Mouse (Mus musculus) kidney, adult 9 months (tissue): ENCODE data around the gene Sh3bp4.

Source experiments
- DNase-seq: peaks from one replicate; pipeline ENCODE4 v3.0.0; 2022

Sh3bp4 gene

DNA sequence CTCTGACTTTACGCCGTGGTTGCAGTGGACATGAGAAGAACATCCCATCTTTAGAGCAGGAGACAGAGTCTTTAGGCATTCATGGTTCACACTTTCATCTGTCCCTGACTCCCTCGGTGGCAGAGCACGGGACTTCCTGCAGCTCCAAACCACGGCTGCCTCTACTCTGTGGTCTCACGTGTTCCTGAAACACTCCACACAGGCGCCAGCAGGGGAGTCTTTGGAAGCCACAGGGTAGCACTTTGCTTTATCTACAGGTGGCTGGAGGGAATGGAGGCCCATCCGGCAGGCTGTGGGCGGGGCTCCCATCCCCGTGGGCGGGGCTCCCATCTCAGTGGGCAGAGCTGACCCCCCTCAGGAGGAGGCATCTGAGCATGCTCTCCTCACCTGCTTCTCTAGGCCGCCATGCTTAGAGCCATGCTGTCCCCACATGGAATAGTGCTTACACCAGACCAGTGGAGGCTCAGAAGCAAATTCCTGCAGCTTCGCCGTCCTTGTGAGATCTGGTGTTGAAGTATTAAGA is 60.9 kb downstream of the Sh3bp4 start:
- DNase-seq, result no peak

DNA sequence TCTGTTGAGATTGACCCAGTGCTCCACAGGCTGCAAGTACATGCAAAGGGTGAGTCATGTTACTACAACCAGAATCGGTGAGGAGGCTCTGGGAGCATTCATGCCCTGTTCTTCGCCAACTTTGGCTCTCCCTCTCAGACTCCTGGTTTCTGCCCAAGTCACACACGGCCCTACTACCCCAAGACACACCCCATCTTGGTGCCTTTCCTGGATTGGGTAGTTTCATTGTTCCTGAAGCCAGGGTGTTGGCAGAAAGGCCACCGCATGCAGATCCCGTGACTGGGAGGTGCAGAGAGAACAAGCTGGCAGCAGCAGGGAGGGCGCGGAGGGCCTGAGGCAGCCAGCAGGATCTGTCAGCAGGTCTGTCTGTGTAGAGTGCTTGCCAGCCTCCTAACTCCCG is 61.5 kb downstream of the Sh3bp4 start:
- peak; percentile 54 for DNase-seq

DNA sequence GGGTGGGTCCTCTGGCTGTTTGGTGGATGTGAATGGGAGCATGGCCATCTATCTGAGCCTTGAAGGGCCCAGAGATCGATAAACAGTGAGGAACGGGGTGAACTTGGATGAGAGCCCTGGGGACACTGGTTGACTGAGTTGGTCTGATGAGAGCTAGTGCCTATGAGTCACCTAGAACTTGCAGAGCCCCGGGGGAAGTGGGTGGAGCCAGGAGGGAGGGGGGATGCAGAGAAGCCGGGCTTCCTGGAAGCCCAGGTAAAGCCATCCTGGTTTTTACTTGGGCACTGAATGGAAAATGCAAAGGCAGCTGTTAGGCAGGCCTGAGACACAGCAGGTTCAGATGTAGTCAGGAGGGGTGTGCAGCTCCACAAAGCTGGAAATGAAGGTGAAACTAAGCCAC is 63.1 kb downstream of the Sh3bp4 start:
- peak; percentile 59 for DNase-seq

DNA sequence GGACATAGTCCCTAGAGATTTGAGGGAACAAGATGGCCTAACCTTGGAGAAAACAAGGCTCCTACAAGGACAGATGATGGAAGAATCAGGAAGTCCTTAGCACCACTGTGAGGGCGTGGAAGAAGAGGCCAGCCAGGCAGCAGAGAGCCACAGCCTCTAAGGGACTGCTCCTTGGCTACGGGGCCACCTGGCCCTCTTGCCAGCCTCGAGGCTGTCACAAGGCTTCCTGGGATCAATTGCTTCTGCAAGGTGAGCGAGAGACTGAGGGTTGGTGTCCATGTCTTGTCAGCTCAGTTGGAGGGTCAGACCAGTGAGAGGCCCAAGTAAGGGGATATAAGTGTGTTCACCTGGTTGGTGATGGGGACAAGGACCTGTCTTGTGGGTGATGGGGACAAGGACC is 63.5 kb downstream of the Sh3bp4 start:
- no peak for DNase-seq

DNA sequence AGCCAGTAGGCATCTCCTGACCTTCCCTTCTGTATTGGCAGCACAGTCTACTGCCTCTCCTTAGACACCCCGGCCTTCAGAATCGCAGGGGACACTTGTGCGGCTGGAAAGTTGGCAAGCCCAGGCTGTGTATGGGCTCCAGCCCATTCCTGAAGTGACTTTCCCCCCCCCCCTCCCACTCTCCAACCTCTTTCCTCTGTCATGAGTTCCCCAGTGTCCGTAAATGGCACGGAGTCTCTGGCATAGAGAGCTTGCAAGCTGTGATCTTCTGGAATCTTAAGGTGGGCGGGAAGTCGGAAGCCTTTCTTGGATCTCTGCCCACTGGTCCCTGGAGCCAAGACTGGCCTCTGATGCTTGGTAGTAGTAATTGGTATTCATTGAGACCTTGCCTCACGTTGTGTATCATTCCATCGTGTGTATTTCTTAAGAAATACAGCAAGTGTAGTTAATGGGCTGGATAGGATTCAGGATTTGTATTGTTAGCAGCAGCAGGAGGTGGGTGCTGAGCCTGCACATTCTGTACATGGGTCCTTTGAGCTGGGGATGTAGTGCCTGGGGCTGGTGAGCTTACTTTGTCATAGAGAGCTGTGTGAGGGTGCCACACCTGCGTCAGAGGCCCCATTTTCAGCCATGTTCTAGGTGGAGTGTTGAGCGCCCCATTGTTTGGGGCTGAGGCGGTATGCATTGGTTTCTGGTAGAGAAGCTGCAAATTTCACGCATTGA is 66.0 kb downstream of the Sh3bp4 start:
- DNase-seq, result peak; percentile 63

DNA sequence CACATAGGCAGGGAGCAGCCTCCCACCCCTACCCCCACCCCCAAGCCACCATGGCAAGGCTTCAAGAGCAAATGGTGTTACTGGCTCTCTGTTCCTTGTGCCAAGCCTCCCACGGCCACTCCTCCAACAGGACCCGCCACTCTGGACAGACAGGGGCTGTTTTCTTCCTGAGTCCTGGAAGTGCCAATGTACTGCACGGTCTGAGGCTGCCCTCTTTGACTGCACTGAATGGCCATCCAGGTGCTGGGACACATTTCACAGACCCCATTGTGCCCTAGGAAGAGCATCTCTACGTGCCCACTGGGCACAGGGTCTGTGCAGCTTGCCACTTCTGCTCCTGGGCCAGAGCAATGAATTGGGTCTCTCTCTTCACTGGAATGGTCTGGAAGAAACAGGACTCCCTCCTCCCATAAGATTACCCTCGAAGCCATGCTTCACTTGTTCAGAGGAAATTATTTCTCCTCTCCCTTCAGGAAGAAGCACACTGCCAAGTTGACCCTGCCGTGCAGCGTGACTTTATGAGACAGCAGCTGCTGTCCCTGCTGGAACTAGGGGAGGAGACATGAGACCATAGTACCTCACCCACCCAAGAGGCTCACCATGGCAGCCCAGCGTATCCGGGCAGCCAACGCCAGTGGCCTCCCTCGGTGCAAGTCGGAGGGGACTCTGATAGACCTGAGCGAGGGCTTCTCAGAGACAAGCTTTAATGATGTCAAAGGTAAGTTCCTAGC is 67.0 kb downstream of the Sh3bp4 start:
- DNase-seq, result no peak

DNA sequence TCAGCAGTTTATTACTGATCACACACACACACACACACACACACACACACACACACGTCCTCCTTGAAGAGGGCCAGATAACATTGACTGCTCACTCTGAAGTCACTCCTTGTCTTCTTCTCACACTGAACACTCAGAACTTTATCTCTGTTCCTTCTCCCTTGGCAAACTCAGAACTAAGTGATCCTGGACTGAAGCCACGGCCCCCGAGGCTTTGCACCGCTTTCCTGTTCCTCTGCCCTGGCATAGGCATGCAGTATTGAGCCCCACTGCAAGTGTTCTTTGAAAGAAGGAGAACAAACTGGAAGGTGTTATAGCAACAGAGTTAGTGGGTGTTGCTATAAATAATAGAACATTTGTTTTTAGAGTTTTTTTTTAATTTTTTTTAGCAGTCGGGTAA is 68.1 kb downstream of the Sh3bp4 start:
- DNase-seq, result peak; percentile 25

DNA sequence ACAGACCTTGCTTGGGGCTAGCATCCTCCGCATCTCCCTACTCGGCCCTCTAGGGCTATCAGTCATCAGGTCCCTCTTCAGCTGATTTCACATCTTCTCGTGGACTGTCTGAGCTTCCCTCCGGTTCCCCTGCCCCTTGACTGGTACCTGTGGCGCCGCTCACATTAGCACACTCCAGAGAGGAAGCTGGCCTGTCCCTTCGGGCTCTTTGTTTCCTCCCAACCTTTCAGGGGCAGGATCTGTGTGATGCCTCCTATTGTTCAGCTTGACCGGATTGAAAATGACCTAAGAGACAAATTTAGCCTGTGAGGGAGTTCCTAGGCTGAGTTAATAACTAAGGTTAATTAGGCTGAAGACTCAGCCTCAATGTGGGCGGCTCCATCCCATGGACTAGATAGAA is 69.9 kb downstream of the Sh3bp4 start:
- peak; percentile 26 for DNase-seq

DNA sequence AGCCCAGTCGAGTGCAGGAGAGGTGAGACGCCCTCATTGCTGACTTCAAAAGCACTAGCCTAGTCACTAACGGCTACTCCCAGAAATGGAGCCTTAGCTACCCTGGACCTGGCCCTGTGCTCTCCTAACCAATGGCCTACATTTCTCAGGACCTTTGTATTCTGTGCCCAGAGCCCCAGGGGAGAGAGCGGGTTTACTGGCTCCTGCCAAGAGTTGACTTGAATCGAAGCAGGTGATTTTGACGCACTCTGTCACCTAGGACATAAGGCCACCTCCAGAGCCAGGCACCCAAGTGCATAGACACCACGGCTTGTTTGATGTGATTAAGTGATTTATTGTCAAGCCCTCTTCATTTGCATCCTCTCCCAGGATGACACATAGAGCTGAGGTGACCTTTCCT is 80.9 kb downstream of the Sh3bp4 start:
- DNase-seq, result peak; percentile 49

DNA sequence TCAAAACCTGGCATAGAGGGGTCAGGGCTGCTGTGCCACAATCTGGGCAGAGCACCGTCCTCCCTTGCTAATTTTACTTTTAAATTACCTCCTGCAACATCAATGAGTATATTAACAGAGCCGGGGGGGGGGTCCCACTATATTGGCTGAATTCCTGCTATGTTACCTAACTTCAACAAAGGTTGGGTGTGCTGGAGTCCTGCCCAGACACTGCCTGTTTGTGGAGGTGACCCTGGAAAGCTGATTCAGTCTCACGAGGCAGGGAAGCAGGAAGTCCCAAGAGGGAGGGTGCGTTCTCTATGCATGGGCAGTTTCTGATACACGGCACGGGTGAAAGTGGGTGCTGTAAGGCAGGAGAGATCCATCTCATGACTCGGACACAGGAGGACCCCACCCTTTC is 82.4 kb downstream of the Sh3bp4 start:
- DNase-seq, result peak; percentile 83

DNA sequence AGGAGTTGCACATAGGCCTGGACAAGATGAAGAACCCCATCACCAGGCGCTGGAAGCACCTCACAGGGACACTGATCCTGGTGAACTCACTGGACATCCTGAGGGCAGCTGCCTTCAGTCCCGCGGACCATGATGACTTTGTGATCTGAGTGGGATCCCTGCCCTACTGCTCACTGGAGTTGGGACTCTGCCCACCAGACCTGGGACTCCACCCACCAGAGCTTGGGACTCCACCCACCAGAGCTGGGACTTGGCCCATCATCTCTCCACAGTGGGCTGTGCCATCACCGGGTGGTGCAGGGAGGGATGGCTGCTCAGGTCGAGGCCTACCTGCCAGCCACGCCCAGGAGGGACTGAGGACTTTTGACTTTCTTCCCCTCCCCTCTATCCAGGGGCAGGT is 83.0 kb downstream of the Sh3bp4 start:
- DNase-seq, result peak; percentile 31

DNA sequence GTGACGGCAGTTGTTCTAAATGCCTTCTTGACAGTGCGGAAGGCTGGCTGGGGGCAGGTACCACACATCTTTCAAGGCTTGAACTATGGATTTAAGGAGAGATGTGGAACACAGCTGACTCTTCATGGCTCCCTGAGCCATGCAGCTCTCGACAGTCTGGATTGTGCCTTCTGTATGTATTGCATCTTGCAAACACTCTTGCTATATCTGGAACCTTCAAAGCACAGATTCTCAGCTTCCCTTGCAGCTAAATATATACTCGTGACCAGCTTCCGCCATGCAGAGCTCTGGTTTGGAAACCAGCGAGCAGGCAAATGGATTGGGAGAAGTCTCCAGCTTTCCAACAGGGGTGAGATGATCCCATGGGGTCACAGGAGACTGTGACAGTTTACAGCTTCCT is 93.3 kb downstream of the Sh3bp4 start:
- DNase-seq, result no peak

DNA sequence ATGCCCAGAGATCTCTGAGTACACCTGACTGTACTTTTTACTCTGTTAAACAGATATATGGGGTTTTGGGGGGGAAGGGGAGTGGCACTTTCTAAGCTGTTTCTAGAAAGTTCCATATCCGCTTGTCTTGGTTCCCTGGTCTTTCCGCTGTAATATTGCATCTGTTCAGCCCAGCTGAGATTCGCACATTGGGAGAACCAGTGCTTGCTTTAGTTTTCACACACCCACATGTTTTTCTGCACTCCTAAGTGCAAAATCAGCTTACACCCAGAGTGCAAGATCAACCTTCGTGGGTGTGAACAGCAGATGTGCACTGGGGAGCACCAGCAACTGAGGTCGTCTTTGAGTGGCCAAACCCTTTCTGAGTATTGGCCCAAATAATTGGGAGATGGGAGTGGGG is 94.1 kb downstream of the Sh3bp4 start:
- no peak for DNase-seq

DNA sequence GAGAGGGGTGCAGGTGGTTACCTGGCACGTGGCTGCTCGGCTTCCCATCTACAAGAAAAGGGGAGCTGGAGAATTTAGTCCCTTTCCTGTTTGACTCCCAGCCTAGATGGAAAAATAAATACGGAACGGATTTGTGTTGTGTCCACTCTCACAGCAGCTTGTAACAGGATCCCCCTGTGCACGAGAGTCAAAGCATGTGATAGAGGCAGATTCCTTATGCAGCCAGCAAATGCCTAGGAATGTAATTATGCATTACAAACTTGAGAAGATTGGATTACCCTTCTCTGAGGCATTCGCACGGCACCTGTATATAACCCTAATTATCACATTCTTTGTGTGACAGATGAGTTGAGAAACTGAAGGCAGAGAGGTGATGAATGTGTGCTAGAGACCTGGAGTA is 94.5 kb downstream of the Sh3bp4 start:
- DNase-seq, result no peak

DNA sequence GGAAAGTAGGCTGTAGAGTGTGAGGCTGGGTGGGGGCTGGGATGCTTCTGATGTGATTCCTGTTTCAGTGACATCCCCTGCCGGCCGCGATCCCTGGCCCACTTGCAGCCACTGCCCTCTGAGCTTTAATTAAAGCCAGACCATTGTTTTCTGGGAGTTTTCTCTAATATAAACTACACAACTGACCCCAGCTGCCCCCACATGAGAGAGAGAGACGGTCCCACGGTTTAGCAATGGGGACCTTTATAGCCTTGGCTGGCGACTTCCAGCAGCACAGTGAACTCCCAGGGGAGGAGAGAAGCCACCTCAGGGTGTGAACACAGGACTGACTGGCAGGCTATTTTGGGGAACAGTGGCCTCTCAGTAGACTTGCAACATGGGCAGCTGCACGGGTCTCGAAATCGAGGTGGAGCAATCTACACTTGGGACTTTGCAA is 96.6 kb downstream of the Sh3bp4 start:
- DNase-seq, result no peak

DNA sequence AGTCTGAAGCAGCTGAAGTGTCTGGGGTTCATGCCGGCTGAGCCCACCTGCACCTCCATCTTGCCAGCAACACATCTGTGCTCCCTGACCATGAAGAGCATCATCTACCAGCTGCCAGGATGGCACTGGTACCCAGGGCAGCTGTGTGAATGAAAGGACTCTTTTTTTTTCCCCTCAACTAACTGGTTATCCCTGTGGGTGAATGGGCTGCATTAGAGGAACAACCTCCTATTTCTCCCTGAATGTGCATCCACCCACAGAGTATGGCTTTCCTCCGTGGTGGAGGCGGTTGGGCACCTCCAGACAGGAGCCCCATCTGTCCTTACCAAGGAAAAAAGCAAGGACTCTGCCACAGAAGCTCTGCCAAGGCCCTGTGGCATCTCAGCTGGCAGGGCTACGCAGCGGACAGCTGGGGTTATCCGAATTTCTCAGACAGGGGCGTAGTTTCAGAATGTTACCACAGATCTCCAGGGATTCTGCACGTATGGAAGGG is 101.1 kb downstream of the Sh3bp4 start:
- DNase-seq, result no peak

DNA sequence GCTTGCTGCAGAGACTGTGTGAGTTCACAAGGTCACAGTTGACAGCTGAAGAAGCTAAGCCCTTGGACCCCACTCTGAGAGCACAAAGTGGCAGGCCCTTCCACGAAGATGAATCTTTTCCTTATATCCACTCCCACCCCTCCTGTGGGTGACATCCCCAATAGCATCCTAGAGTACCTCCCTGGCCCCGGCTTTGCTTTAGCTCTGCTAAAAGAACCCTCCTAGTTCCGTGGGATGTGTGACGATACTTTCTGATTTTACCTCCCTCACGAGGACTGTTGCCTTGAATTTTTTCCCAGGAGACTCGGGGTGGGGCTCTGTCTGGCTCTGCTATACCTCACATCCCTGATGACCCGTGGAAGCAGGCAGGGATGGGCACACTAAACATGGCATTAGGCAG is 104.4 kb downstream of the Sh3bp4 start:
- no peak for DNase-seq

DNA sequence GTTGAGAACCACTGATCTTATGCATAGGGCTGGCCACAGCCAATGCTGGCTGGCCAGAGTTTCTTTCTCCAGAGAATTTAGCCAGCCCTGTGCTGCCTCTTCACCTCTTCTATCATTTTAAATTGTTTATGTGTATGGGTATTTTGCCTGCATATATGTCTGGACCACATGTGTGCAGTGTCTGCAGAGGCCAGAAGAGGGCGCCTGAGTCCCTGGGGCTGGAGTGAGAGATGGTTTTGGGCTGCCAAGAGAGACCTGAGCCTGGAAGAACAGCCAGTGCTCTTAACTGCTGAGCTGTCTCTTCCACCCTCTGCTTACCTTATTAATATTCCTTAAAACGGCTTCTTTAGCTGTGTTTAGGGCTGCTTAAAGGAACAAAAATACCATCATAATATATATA is 105.1 kb downstream of the Sh3bp4 start:
- no peak for DNase-seq

DNA sequence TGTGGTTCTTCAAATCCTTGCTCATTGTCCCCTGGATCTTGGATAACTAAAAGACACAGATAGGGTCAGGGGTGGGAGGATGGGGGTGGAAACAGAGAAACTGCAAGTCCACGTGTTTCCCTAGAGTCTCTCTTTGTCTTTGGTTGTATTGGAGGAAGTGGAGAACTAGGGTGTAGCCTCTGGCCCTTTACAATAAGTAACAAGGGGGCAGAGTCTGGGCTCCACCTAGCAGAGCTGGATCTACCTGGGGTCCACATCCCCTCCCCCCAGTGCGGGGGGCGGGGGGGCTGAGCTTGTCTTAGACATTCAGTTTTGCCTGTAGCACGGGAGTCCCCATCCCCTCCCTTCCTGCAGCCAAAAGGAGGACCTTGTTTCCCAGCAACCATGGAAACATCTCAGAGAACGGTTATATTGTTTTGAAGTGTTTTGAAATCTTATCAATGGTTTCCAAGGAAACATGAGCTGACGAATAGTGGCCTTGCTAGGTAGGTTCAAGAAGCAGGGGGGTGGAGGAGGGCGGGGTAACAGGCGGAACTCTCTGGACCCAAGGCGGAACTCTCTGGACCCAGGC is 113.1 kb downstream of the Sh3bp4 start:
- no peak for DNase-seq

DNA sequence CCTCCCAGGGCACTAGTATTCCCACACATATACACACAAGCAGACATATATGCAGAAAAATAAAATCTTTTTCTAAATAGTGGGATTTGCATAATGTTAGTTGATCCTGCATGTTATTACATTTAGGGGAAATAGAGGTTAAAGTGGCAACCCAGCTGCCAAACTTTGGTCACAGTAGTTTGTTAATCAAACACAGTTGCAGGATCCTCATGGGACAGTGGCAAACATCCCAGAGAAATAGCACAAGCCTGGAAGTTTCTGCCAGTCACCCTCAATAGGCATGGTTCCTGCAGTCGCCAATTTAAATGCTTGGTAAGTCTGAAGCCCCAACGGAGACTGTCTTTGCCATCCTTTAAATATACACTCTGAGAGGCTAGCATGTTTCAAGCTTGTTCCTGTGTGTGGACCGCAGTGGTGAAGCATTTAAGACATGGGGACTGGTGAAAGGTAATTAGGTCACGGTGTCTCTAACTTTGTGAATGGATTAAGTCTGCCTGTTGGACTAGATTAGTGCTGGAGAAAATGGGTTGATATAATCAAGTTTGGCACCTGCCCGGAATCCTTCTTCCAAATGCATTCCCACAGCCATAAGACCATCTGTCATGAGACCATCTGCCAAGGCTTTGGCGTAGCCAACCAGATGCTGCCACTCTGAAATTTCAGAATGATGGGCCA is 114.0 kb downstream of the Sh3bp4 start:
- no peak for DNase-seq

DNA sequence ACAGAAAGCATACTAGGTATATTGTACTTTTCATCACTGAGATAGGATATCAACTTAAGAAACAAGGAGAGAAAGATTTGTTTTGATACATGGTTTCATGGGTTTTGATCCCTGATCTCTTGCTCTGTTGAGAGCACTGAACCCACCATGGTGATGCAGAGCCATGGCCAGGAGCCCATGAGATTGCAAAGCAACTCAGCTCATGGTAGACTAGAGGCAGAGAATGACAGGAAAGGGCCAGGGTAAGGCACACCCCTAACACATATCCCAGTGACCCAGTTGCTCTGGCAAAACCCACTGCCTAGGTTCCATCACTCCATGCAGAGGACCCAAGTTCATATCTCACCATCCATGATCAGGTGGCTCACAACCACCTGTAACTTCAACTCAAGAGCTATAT is 114.6 kb downstream of the Sh3bp4 start:
- no peak for DNase-seq

DNA sequence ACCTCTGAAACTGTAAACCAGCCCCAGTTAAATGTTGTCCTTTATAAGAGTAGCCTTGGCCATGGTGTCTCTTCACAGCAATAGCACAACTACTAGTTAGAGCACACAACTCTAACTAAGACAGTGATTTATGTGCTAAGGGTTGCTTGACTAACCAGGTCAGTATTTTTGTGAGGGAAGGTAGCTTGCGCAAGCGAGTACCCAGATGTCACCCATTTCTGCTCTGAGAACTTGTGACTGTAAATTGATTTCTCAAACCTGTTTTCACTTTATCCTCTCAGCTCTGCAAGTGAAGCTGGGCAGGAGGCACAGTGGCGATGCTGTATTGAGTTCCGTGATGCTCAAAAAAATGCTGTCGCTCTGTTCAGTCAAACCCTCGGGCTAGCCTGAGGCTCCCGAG is 117.2 kb downstream of the Sh3bp4 start:
- no peak for DNase-seq

DNA sequence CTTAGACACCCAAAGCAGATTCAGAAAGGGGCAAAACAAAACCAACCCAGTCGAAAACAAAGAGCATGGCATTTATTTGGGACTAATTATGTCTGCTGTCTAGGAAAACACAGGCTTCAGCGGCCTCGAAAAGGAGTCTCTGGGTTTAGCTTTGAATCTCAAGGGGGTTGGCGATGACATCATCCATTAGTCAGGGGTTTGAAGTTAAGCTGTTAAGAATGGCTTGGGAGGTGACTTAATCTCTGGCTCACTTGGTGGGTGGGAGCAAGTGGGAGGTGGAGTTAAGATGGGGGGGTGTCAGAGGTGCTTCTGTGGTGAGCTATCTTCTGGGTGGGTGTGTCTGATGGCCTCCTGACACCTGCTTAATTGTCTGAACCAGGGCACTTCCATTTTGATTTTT is 117.9 kb downstream of the Sh3bp4 start:
- no peak for DNase-seq
